Mouse (Mus musculus) left cerebral cortex, adult 2 months (tissue): ENCODE data around the gene Arhgap33. TPM values are rescaled to one million over a fixed set of nuclear protein-coding genes. Genes with fewer than 3 reads are reported as not detected.
"Not testable (repeated sequence)": the region's sequence is repeated elsewhere in the genome, so short reads cannot be mapped to it uniquely, and the experiment has no call there.

Experiments used
- DNase-seq, 2 experiments: peaks; one replicate each; pipeline ENCODE4 v3.0.0; 2021 to 2022; ENCODE audit warnings: low spot score in 2 of 2, mixed read lengths in 1 of 2; ENCODE audit errors: extremely low spot score in 1 of 2
- H3K27ac ChIP-seq: fragments of 200-600 bp; 2 replicates; pipeline ENCODE4 v1.8.1; 2022
- H3K4me3 ChIP-seq: fragments of 200-600 bp; 2 replicates; pipeline ENCODE4 v1.8.1; 2022
- CTCF ChIP-seq: fragments of 200-600 bp; IDR thresholded peaks from 2 replicates; pipeline ENCODE4 v1.8.1; 2022; ENCODE audit warnings: antibody characterized with exemption, mild to moderate bottlenecking, moderate library complexity
- intact Hi-C: fragments of 180-260 bp; cut with DNase I; formaldehyde crosslinking; loops from one replicate; pipeline ENCODE4 v1.15.1; 2025
- total RNA-seq, 2 experiments: library from RNA; stranded (reverse); gene quantifications; 2 replicates each; pipeline ENCODE4 v1.2.3; 2021

The Arhgap33 gene
- total RNA-seq, 2 experiments from 2014 or later: 182 to 220 TPM

- DNase-seq: peak in 1 of 2 experiments; percentile 9
- no peak for TF ChIP-seq CTCF
- Histone ChIP-seq H3K4me3 (no peak overlapping the region), H3K27ac (no peak overlapping the region)
- intact Hi-C loops: no loop called here
These were observed 12.0 kb downstream of the Arhgap33 start for GRCm38 (mm10) chr7:30522871-30523270.

- TF ChIP-seq CTCF: no peak
- intact Hi-C loops: no loop called here
- Histone ChIP-seq H3K4me3 (no peak overlapping the region), H3K27ac (no peak overlapping the region)
- no peak for DNase-seq
These were observed 14.0 kb downstream of the Arhgap33 start for GRCm38 (mm10) chr7:30520856-30521255.

GRCm38 (mm10) chr7:30520396-30520795 is 14.5 kb downstream of the Arhgap33 start:
- intact Hi-C loops: no loop called here
- Histone ChIP-seq H3K27ac (no peak overlapping the region), H3K4me3 (no peak overlapping the region)
- TF ChIP-seq CTCF: no peak
- DNase-seq: no peak

- no peak overlapping the region for H3K4me3 ChIP-seq
These were observed 16.5 kb downstream of the Arhgap33 start for GRCm38 (mm10) chr7:30518325-30518724.

GRCm38 (mm10) chr7:30515003-30515760 is 19.7 kb downstream of the Arhgap33 start:
- intact Hi-C loops: no loop called here
- Histone ChIP-seq H3K4me3 (no peak overlapping the region), H3K27ac (no peak overlapping the region)
- no peak for DNase-seq
- no peak for TF ChIP-seq CTCF

More at GRCm38 (mm10) chr7:30518325-30518724, 16.5 kb downstream of the Arhgap33 start:
- DNase-seq: no peak
- intact Hi-C loops: no loop called here
- H3K27ac ChIP-seq: no peak overlapping the region
- no peak for TF ChIP-seq CTCF

- intact Hi-C loops: no loop called here
- TF ChIP-seq CTCF: no peak
- Histone ChIP-seq H3K27ac (no peak overlapping the region), H3K4me3 (no peak overlapping the region)
- DNase-seq: no peak
These were observed 26.8 kb downstream of the Arhgap33 start for GRCm38 (mm10) chr7:30508061-30508460.

GRCm38 (mm10) chr7:30501159-30501558 is 33.7 kb downstream of the Arhgap33 start:
- H3K27ac ChIP-seq, H3K4me3 ChIP-seq, intact Hi-C loops, DNase-seq: not testable (repeated sequence)
- TF ChIP-seq CTCF: peak; percentile 41

- H3K27ac ChIP-seq, DNase-seq, intact Hi-C loops, H3K4me3 ChIP-seq: not testable (repeated sequence)
These were observed 39.3 kb downstream of the Arhgap33 start for GRCm38 (mm10) chr7:30495506-30496042.

- DNase-seq: no peak
- no peak for TF ChIP-seq CTCF
- Histone ChIP-seq H3K27ac (no peak within 1 kb of the TSS), H3K4me3 (no peak within 1 kb of the TSS)
- intact Hi-C loops: loop anchor here (5.0 kb wide), 1 partner anchor 161 kb away; no protein-coding TSS in a partner anchor
These were observed 41.4 kb downstream of the Arhgap33 start, which contains the start of gene Prodh2 for GRCm38 (mm10) chr7:30493401-30493931. TSS of gene Prodh2 (plus strand) at chr7:30493622.

GRCm38 (mm10) chr7:30492765-30493164 is 42.1 kb downstream of the Arhgap33 start:
- Histone ChIP-seq H3K4me3 (no peak overlapping the region), H3K27ac (no peak overlapping the region)
- TF ChIP-seq CTCF: peak; percentile 82
- intact Hi-C loops: loop anchor here (5.0 kb wide), 1 partner anchor 160 kb away; no protein-coding TSS in a partner anchor
- DNase-seq: peak; percentile 53 to 77

- H3K27ac ChIP-seq: no peak overlapping the region
- no peak overlapping the region for H3K4me3 ChIP-seq
- DNase-seq: no peak
- intact Hi-C loops: loop anchor here (2.0 to 5.0 kb wide), 3 partner anchors 50 to 159 kb away; partner anchors contain the start of genes Hspb6 and Proser3
- TF ChIP-seq CTCF: peak; percentile 12
These were observed 43.9 kb downstream of the Arhgap33 start for GRCm38 (mm10) chr7:30490957-30491307.

- intact Hi-C loops: loop anchor here (2.0 to 5.0 kb wide), 3 partner anchors 50 to 158 kb away; partner anchors contain the start of genes Hspb6 and Proser3
These were observed 44.5 kb downstream of the Arhgap33 start for GRCm38 (mm10) chr7:30490251-30490956.

More at GRCm38 (mm10) chr7:30490251-30490956, 44.5 kb downstream of the Arhgap33 start:
- TF ChIP-seq CTCF: peak; percentile 78
- Histone ChIP-seq H3K27ac (no peak overlapping the region), H3K4me3 (no peak overlapping the region)
- DNase-seq: peak; percentile 38 to 59
